Mouse (Mus musculus) heart, embryonic 16.5 days (tissue): Measurements from ENCODE around the gene Gimap4. TPM values are rescaled to one million over a fixed set of nuclear protein-coding genes. Genes with fewer than 3 reads are reported as not detected.

Experiments used
- ATAC-seq: fragments of 200-750 bp; cut with Nextera tagmentation; replicated peaks from 2 replicates; pipeline ENCODE4 v1.8.0; 2017; ENCODE audit warnings: moderate number of reproducible peaks; ENCODE audit not compliant: insufficient read depth, low FRiP score; ENCODE audit errors: extremely low read depth
- H3K27ac ChIP-seq: fragments of 300-500 bp; sonication (generic); 2 replicates; pipeline ENCODE4 v1.5.1; 2014; ENCODE audit warnings: mild to moderate bottlenecking, low read length, control low read depth, moderate library complexity
- H3K27me3 ChIP-seq: fragments of 300-500 bp; sonication (generic); 2 replicates; pipeline ENCODE4 v1.6.1; 2014; ENCODE audit warnings: low read length, mixed read lengths; ENCODE audit not compliant: control insufficient read depth, insufficient read depth
- H3K36me3 ChIP-seq: fragments of 300-500 bp; sonication (generic); 2 replicates; pipeline ENCODE4 v1.6.1; 2014; ENCODE audit not compliant: control insufficient read depth, insufficient read depth
- H3K4me1 ChIP-seq: fragments of 300-500 bp; sonication (generic); 2 replicates; pipeline ENCODE4 v1.6.1; 2014; ENCODE audit warnings: low read length, mixed read lengths; ENCODE audit not compliant: control insufficient read depth, insufficient read depth
- H3K4me2 ChIP-seq: fragments of 300-500 bp; sonication (generic); 2 replicates; pipeline ENCODE4 v1.6.1; 2014; ENCODE audit warnings: low read depth, mild to moderate bottlenecking, control low read depth, low read length
- H3K4me3 ChIP-seq: fragments of 300-500 bp; sonication (generic); 2 replicates; pipeline ENCODE4 v1.5.1; 2014; ENCODE audit warnings: mild to moderate bottlenecking, control low read depth, low read length
- H3K9ac ChIP-seq: fragments of 300-500 bp; sonication (generic); 2 replicates; pipeline ENCODE4 v1.6.1; 2014; ENCODE audit warnings: low read length, control low read depth
- H3K9me3 ChIP-seq: fragments of 300-500 bp; sonication (generic); replicated peaks from 2 replicates; pipeline ENCODE4 v1.6.1; 2016; ENCODE audit warnings: low read length; ENCODE audit not compliant: control insufficient read depth
- WGBS: fragments of 180-500 bp; shearing (Covaris S2); extraction: QIAGEN DNeasy Blood & Tissue Kit; methylation state at CpG from one replicate; pipeline ENCODE4 v1.1.7; 2014; 5-methylcytosine and 5-hydroxymethylcytosine counted together
- polyA plus RNA-seq: library from polyadenylated mRNA; unstranded; fragments of >200 nt; fragmentation: Nextera tagmentation; extraction: Ambion mirVana; gene quantifications from 2 replicates; pipeline ENCODE4 v1.2.1, GENCODE M21; 2015

Gimap4 gene
- polyA plus RNA-seq, 1 experiment from 2014 or later = 37.0 TPM

DNA sequence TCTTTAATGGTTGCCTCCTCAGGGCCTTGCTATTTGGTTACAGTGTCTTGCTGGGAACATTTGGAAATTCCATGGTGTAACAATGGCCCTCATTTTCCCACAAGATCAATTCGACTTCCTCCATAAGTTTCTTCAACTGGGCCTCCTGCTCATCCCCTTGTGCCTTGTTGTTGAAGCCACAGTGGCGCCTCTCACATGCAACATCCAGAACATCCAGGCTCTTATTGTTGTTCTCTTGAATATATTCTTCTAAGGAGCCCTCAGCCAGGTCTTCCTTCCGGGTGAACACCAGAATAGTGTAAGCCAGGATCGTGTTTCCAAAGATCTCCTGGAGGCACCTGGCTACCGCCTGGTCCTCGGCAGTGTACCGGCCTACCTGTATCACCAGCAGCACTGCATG is 17.8 kb downstream of the Gimap4 start:
- H3K4me2 ChIP-seq = no peak overlapping the region
- no peaks in the 10 kb centered on the region for H3K27me3 ChIP-seq
- H3K4me3 ChIP-seq = no peak overlapping the region
- H3K9ac ChIP-seq = no peak overlapping the region
- ATAC-seq = no peak
- H3K4me1 ChIP-seq = no peaks in the 10 kb centered on the region
- H3K36me3 ChIP-seq = peaks cover 4% of the 10 kb centered on the region; the same call in 1 of the 2 replicates
- no peaks in the 10 kb centered on the region for H3K9me3 ChIP-seq
- H3K27ac ChIP-seq = peak overlapping the region; percentile 83
- WGBS = 77% methylated on average over 7 of the region's 7 CpGs

DNA sequence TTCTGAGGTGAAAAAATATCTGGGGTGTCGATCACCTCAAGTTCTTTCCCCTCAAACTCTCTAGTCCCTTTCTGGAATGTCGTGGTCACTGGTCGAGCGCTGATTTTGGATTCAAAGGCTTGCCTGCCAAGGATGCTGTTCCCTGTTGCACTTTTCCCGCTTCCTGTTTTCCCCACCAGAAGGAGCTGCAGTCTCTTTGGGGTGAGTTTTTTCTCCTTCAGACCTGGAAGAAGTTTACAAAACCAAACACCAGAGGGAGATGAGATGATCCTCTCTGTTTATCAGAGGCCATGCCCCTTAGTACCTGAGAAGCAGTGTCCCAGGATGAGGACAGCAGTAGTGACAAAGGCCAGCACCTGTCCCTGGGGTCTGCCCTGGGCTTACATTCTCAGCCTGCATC is 18.3 kb downstream of the Gimap4 start:
- ATAC-seq = no peak
- no peak overlapping the region for H3K4me2 ChIP-seq
- no peak overlapping the region for H3K9ac ChIP-seq
- H3K36me3 ChIP-seq = peaks cover 4% of the 10 kb centered on the region; the same call in 1 of the 2 replicates
- H3K27ac ChIP-seq = peak overlapping the region; percentile 83
- H3K9me3 ChIP-seq = no peaks in the 10 kb centered on the region
- WGBS = 65% methylated on average over 5 of the region's 5 CpGs
- no peak overlapping the region for H3K4me3 ChIP-seq
- H3K4me1 ChIP-seq = no peaks in the 10 kb centered on the region
- H3K27me3 ChIP-seq = no peaks in the 10 kb centered on the region

DNA sequence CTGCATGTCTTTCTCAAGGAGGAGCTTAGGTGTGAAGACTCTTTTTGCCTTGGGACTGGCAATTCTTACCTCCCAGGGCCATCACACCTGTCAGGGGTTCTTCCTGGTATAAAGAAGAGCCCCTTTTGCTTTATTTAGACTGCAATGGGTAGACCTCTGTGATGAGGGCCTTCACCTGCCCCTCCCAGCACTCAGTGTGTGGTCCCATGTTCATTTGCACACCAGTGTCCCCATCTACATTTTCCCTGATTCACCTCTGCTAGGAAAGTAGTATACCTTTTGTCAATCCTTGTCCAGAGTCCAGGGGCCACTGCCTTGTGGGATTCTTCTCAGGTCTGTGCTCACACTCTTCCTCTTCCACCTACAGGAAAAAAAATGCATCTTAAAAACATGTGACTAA is 19.8 kb downstream of the Gimap4 start:
- no peak overlapping the region for H3K27ac ChIP-seq
- H3K36me3 ChIP-seq = peaks cover 4% of the 10 kb centered on the region; the same call in 1 of the 2 replicates

GRCm38 (mm10) chr6:48706130-48706529 is 21.8 kb downstream of the Gimap4 start:
- peaks cover 4% of the 10 kb centered on the region; the same call in 1 of the 2 replicates for H3K36me3 ChIP-seq
- H3K27me3 ChIP-seq = no peaks in the 10 kb centered on the region
- peak overlapping the region; percentile 73 for H3K27ac ChIP-seq
- no peak; the same call in 1 of the 2 replicates for ATAC-seq
- peak overlapping the region; percentile 43 for H3K4me2 ChIP-seq
- no peaks in the 10 kb centered on the region; the same call in 1 of the 2 replicates for H3K9me3 ChIP-seq
- no peaks in the 10 kb centered on the region for H3K4me1 ChIP-seq
- WGBS = 35% methylated on average over 3 of the region's 3 CpGs
- peak overlapping the region; percentile 38 for H3K4me3 ChIP-seq
- H3K9ac ChIP-seq = peak overlapping the region; percentile 54

More for the DNA sequence above, 19.8 kb downstream of the Gimap4 start:
- no peak for ATAC-seq
- Histone ChIP-seq H3K4me1 (no peaks in the 10 kb centered on the region), H3K27me3 (no peaks in the 10 kb centered on the region), H3K9me3 (no peaks in the 10 kb centered on the region), H3K9ac (no peak overlapping the region), H3K4me2 (no peak overlapping the region), H3K4me3 (no peak overlapping the region)

- no peaks in the 10 kb centered on the region for H3K4me1 ChIP-seq
- no peak within 1 kb of the TSS for H3K9ac ChIP-seq
- H3K9me3 ChIP-seq = no peaks in the 10 kb centered on the region
- H3K27ac ChIP-seq = no peak within 1 kb of the TSS
- no peak within 1 kb of the TSS for H3K4me2 ChIP-seq
- 50% methylated on average over 2 of the region's 2 CpGs for WGBS
- 0 out of 2 replicates have a peak, but pooled peaks have one; percentile 52 for ATAC-seq
- no peak within 1 kb of the TSS for H3K4me3 ChIP-seq
- no peaks in the 10 kb centered on the region for H3K36me3 ChIP-seq
- H3K27me3 ChIP-seq = no peaks in the 10 kb centered on the region
These were observed 34.1 kb downstream of the Gimap4 start, which contains the start of the genes Gm28053 and Gimap7 for GRCm38 (mm10) chr6:48718455-48718854. TSS of gene Gm28053 (plus strand) at chr6:48718607. TSS of gene Gimap7 (plus strand) at chr6:48718621.

DNA sequence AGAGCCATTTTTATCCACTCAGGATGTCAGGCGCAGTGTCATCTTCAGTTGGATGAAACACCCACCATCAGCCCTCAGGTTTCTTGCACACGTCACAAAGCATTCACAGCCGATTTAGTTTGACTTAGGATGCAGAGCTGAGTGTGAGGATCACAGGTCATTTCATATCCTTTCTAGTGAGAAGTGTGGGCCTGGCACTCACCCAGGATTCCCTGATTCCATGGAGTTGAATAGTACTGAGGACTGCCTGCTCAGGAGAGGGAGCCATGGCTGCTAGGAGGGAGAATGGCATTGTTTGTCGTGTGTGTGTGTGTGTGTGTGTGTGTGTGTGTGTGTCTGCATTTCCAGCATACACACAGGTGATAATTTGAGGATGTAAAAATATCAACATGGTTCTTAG is 36.0 kb downstream of the Gimap4 start:
- Histone ChIP-seq H3K9me3 (no peaks in the 10 kb centered on the region), H3K27me3 (no peaks in the 10 kb centered on the region)

GRCm38 (mm10) chr6:48723468-48723867 is 39.1 kb downstream of the Gimap4 start:
- 66% methylated on average over 8 of the region's 8 CpGs for WGBS

More for the DNA sequence above, 36.0 kb downstream of the Gimap4 start:
- WGBS = 68% methylated on average over 4 of the region's 4 CpGs
- no peak overlapping the region for H3K4me3 ChIP-seq
- H3K9ac ChIP-seq = no peak overlapping the region
- H3K4me2 ChIP-seq = no peak overlapping the region
- H3K36me3 ChIP-seq = no peaks in the 10 kb centered on the region
- H3K4me1 ChIP-seq = peaks cover 2% of the 10 kb centered on the region
- H3K27ac ChIP-seq = no peak overlapping the region
- no peak for ATAC-seq

DNA sequence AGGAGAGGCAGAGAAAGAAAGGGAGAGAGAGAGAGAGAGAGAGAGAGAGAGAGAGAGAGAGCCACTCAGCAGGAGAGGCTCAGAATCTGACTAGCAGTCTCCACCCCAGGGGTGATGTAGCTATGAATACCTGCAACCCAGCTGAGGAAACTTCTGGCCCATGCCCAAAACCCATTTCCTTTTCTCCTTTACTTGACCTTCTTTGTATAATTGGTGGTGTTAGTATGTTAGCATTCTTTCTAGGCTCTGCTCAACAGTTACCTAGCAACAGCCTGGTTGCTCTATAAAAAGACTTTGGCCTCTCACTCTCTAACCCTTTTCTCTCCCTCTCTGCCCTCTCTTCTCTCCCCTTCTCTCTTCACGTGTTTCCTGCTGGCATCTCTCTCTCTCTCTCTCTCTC is 41.1 kb downstream of the Gimap4 start:
- Histone ChIP-seq H3K36me3 (no peaks in the 10 kb centered on the region), H3K27me3 (no peaks in the 10 kb centered on the region), H3K9ac (no peak overlapping the region), H3K4me2 (peak overlapping the region; percentile 7; the same call in 1 of the 2 replicates), H3K27ac (peak overlapping the region; percentile 43; the same call in 1 of the 2 replicates), H3K4me1 (peaks cover 10% of the 10 kb centered on the region), H3K9me3 (no peaks in the 10 kb centered on the region), H3K4me3 (no peak overlapping the region)
- ATAC-seq = peak; percentile 89
- 0% methylated on average over 1 of the region's 1 CpGs for WGBS

More at GRCm38 (mm10) chr6:48723468-48723867, 39.1 kb downstream of the Gimap4 start:
- H3K36me3 ChIP-seq = no peaks in the 10 kb centered on the region
- no peaks in the 10 kb centered on the region for H3K27me3 ChIP-seq
- ATAC-seq = no peak
- no peak overlapping the region for H3K9ac ChIP-seq
- no peak overlapping the region for H3K4me2 ChIP-seq
- no peak overlapping the region for H3K4me3 ChIP-seq
- H3K4me1 ChIP-seq = peaks cover 10% of the 10 kb centered on the region
- no peak overlapping the region for H3K27ac ChIP-seq
- no peaks in the 10 kb centered on the region for H3K9me3 ChIP-seq

GRCm38 (mm10) chr6:48727761-48728160 is 43.4 kb downstream of the Gimap4 start:
- Histone ChIP-seq H3K9ac (no peak overlapping the region), H3K4me2 (no peak overlapping the region), H3K9me3 (no peaks in the 10 kb centered on the region), H3K4me3 (no peak overlapping the region), H3K4me1 (peaks cover 10% of the 10 kb centered on the region), H3K27me3 (no peaks in the 10 kb centered on the region), H3K27ac (no peak overlapping the region), H3K36me3 (no peaks in the 10 kb centered on the region)
- ATAC-seq = no peak
- WGBS = 84% methylated on average over 5 of the region's 5 CpGs
